Mouse (Mus musculus) adrenal gland, postnatal 14 days (tissue): ENCODE data around the gene Supt20. TPM values are rescaled to one million over a fixed set of nuclear protein-coding genes. Genes with fewer than 3 reads are reported as not detected.
"Not testable (repeated sequence)": the region's sequence is repeated elsewhere in the genome, so short reads cannot be mapped to it uniquely, and the experiment has no call there.

ENCODE experiments used
- DNase-seq: peaks from one replicate; pipeline ENCODE4 v3.0.0; 2021; ENCODE audit warnings: mixed read lengths
- total RNA-seq: library from RNA; stranded (reverse); gene quantifications from 2 replicates; pipeline ENCODE4 v1.2.3, GENCODE M21; 2021

Gene Supt20
- total RNA-seq, 1 experiment from 2014 or later = 45.7 TPM

DNA sequence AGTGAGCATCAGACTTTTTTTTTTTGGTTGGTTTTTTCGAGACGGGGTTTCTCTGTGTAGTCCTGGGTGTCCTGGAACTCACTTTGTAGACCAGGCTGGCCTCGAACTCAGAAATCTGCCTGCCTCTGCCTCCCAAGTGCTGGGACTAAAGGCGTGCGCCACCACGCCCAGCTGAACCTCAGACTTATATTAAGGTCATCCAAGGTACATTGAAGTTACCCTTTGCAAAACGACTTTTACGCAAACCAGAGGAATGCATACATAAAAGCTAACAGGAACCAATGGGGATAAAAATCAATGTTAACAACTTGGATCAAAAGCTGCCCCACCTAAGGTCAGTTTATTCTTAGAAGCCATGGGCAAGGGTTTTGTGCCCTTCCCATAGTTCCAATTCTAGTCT lies 11.5 kb downstream of the Supt20 start:
- DNase-seq = not testable (repeated sequence)

- DNase-seq = no peak
Measured at GRCm38 (mm10) chr3:54708972-54709371, 16.4 kb downstream of the Supt20 start.

GRCm38 (mm10) chr3:54714253-54714652 lies 21.6 kb downstream of the Supt20 start, which contains the start of gene Gm21958:
Gene Gm21958 (minus strand): TSS chr3:54714353.
- no peak for DNase-seq

DNA sequence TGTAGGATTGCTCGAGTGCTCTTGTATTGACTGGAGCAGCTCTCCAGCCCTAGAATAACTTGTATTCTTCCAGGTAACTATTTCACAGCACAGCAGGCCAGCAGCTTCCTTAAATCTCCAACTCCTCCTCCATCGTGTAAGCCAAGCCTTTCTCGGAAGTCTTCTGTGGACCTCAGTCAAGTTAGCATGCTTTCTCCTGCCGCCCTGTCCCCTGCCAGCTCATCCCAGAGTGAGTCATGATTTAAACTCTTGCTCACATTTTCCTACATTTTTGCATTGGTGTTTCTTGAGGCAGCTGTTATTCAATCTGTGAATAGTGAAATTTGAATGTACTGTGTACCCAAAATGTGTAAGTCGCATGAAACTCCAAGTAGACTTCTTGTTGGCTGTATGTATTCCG lies 22.9 kb downstream of the Supt20 start:
- no peak for DNase-seq

- DNase-seq = no peak
Measured at GRCm38 (mm10) chr3:54717348-54717747, 24.7 kb downstream of the Supt20 start.

GRCm38 (mm10) chr3:54718947-54719346 lies 26.3 kb downstream of the Supt20 start:
- DNase-seq = no peak

DNA sequence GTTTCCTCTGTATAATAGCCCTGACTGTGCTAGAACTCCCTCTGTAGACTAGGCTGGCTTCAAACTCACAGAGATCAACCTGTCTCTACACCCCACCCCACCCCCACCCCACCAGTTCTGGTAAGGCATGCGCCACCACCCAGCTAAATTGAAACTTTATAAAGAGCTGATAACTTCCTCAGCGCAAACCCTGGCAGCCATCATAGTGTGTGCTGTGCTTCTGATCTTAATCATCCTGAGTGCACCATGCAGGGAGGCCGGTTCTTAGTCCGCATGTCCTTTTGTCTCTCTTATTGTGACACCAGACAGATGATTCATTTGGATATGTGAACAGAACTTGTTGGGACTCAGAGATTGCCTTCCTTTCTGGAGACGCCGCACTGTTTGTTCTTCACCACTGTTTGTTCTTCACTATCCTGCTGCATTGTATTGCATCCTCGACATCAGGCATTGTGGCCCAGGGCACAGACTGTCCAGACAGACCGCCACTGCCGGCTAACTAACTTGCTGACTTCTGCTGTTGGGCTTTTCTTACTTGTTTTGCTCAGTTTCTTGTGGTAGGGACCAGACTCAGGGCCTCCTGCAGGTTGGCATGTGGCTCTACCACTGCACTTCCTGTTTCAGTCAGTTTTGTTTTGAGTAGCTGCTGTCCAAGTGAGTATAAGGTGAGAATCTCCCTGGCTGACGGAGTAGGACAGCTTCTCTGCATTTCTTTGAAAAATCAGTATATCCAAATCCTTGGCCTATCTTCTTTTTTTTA lies 31.3 kb downstream of the Supt20 start:
- peak; percentile 14 for DNase-seq

- no peak for DNase-seq
Measured at GRCm38 (mm10) chr3:54725344-54725743, 32.7 kb downstream of the Supt20 start.

DNA sequence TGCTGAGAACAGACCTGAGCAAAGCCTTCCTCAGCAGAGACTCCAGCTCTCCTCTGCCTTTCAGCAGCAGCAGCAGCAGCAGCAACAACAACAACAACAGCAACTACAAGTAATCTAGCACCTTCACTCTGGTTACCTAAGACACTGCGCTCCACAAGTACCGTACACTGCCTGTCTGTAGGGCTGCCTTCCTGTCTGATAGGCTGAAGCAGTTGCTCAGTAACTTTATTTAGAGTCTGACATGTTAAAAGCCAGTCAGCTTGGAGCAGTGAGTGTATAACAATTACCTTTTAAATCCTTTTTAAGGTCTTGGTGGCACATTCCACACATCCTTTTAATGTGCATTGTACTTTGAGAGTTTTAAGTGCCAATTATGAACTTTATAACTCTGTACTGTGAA lies 35.0 kb downstream of the Supt20 start:
- DNase-seq = no peak

- no peak for DNase-seq
Measured at GRCm38 (mm10) chr3:54728100-54728499, 35.5 kb downstream of the Supt20 start.

- DNase-seq = no peak
Measured at GRCm38 (mm10) chr3:54731626-54732150, 39.1 kb downstream of the Supt20 start.

- no peak for DNase-seq
Measured at GRCm38 (mm10) chr3:54732371-54732770, 39.8 kb downstream of the Supt20 start.

DNA sequence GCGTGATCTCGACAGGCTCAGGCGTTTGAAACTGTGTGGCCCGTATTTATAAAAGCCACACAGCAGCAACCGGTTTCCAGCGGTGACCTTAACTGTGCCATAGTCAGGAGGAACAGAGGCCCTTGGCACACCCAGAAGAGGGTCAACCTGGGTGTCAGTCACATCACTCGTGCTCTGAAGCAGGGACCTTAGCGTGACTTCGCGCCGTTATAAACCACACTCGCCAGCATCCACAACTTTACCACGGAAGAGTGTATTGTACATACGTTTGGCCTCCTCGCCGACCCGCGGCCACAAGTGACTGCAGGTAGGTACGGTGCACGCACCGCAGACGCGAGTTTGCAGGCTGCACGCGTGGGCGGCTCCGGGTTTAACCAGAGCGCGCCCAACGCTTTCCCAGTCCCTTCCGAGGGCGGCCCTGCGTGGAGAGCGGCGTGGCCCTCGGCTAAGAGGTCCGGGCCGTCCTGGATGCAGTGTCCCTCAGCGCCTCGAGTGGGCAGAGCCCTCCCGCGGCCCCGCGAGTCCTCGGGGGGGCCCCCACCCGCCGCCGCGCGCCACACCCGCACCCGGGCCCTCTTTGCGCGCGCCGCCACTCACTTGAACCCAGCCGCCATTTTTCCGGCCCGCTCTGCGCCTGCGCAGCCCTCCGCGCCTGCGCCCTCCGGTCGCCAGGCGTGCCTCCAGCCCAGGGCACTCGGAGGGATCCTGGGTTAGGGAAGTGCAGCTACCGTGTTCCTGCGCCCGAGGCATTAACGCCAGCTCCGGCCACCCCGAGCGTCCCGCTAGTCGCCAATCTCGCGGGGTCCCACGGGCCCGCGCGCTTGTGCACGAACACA lies 42.0 kb downstream of the Supt20 start:
- peak; percentile 95 for DNase-seq

GRCm38 (mm10) chr3:54735247-54736046 lies 42.8 kb downstream of the Supt20 start, which contains the start of the genes Exosc8 and Alg5:
Gene Exosc8 (minus strand): TSS chr3:54735393.
Gene Alg5 (plus strand): TSS chr3:54735539.
- peak; percentile 96 for DNase-seq

DNA sequence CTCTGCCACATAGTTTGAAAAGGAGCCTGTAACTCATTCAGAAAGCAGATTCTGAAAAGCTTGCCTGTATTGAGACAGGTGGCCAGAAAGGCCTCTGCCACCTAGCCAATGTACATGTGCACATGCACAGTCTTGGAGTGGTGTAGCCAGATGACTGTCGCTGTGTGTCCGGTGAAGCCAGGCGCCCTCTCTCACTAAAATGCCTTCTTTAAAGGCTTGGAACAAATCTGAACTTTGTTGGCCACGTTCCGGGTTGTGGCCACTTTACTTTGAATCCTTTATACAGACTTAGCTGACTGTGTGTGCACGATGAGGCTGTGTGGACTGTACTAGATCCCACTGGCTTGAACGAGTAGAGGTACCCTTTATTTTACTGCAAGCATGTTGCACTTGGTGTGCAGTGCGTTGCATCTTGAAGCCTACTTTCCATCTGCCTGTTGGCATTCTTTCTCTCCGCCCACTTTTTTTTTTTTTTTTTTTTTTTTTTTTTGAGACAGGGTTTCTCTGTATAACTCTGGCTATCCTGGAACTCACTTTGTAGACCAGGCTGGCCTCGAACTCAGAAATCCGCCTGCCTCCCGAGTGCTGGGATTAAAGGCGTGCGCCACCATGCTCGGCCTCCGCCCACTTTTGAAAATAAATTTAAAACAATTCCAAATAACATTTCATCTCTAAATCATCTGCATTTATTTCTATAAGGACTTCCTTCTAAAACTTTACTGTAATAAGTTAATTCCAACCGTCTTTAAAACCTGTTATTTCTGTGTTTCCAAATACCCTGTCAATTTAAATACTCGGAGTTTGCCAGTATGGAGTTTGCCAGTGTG lies 43.7 kb downstream of the Supt20 start:
- DNase-seq = peak; percentile 35

DNA sequence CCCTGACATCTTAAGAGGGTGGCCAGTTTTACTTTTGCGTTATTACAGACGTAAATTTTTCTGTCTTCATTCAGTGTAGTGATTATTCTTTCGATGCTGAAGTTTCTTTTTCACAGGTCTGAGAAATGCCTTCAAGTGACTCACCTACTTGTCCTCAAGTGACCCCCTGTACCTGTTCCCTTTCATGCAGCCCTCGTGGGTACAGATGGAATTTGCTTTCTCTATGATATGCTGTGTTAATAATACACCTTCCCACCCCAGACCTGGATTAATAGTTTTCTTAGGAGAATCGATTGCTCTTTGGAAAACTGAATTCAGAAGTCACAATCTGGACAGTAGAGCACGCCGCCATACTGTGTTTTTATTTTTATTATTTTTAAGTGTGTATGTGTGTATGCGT lies 44.7 kb downstream of the Supt20 start:
- no peak for DNase-seq

- DNase-seq = no peak
Measured at GRCm38 (mm10) chr3:54741965-54742364, 49.4 kb downstream of the Supt20 start.

DNA sequence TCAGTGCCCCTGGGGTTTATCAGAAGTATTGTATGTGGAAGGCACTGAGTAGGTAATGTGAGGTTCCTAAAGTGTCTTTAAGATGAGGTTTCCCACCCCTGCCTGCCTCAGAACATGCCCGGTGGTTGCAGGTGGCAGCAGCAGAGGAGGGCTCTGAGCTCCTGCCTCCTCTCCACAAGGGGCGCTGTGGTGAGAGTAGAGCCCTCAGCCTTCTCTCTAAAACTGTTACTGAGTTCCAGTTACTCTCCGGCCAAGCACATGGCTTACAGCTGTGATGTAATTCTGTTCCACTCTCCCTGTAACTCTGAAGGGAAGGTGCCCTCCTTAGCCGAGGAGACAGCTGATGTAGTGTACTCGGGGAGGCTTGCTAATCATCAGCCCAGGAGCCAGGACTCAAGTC lies 53.2 kb downstream of the Supt20 start:
- DNase-seq = peak; percentile 68

DNA sequence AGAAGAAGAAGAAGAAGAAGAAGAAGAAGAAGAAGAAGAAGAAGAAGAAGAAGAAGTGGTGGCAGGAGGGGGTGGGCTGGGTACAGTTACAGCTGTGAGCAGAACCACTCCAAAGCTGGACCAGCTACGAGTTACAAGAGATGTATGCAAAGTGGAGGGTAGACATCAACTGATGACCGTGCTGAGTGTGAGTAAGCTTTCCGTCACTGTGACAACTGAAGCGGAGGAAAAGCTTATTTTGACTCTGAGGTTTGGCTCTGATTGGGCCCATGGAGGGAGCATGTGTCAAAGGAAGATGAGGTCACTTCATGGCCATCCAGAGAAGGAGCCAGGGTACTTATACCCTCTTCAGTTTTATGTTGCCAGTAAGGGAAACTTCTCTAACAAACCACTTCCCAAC lies 60.8 kb downstream of the Supt20 start:
- no peak for DNase-seq

- peak; percentile 90 for DNase-seq
Measured at GRCm38 (mm10) chr3:54755145-54756041, 62.8 kb downstream of the Supt20 start, which contains the start of gene Smad9. Gene Smad9 (plus strand): TSS chr3:54755582.
